Mouse (Mus musculus) gastrocnemius, adult 8-10 months (tissue): ENCODE measurements around the gene Olfr1170. TPM values are rescaled to one million over a fixed set of nuclear protein-coding genes. Genes with fewer than 3 reads are reported as not detected.

Experiments
- DNase-seq, 2 experiments: peaks; one replicate each; pipeline ENCODE4 v3.0.0; 2022; ENCODE audit warnings: low spot score in 2 of 2
- total RNA-seq, 4 experiments: library from RNA; stranded (reverse); gene quantifications; 2 replicates each; pipeline ENCODE4 v1.2.4; 2022

Olfr1170 gene
- not detected for total RNA-seq

DNA sequence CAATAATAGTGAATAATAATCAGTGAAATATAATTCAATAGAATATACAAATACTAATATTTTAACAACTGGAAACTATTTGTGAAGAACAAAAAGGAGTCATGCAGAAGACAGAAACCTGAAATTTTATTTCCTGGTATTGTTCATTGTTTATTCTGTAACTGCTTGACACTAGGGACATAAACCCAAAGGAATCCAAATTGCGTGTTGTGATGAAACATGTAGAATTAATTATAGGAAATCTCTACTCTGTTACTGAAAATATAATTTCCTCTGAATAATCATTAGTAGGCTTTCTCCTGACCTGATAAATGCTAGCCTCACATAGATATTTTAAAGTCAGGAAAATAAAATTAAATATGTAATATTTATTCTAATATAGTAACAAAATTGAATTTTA, at the start of gene Olfr1170:
Gene Olfr1170 (minus strand): TSS at position 101 of the 400 bp plus-strand sequence.
- no peak for DNase-seq

DNA sequence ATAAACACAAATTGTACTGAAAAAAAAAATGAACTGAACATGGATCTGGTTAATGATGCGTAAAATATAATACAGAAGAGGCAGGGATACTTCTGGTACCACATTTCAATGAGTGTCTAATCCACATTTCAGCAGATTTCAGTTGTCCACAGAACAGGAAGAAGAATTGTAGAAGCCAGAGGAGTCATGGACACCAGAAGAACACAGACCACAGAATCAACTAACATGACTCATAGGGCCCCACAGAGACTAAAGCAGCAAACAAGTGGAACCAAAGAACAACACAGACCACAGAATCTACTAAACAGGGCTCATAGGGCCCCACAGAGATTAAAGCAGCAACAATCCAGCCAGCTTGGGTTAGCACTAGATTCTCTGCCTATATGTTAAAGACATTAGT, 7.3 kb downstream of the Olfr1170 start:
- no peak for DNase-seq

DNA sequence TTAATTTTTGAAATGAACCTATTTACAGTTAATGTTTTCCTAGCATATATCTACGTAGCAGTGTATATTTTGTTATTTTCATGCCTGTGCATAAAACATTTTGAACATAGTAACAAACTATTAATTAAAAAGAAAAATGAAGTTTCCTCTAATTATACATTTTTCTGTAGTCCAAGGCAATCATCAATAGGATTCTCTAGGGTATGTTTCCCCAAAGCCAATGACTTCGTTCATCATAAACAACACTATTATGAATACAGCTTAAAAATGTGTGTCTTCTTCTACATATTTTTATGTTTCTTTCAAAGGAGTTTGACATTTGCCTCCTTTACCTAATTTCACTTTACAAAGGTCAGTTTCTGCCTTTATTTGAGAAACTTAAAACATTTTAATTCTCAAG, 46.6 kb downstream of the Olfr1170 start, which contains the start of gene Olfr1168:
Gene Olfr1168 (plus strand): TSS at position 301 of the 400 bp plus-strand sequence.
- DNase-seq = no peak

Other genes with a start within 250 kb of the Olfr1170 start
- not detected for gene Olfr1158, start 238.2 kb downstream of the Olfr1170 start, total RNA-seq
- not detected for gene Olfr1160, start 220.1 kb downstream of the Olfr1170 start, total RNA-seq
- gene Olfr1161, start 205.6 kb downstream of the Olfr1170 start, total RNA-seq = not detected
- gene Olfr73, start 190.6 kb downstream of the Olfr1170 start, total RNA-seq = not detected
- not detected for gene Olfr1162, start 177.2 kb downstream of the Olfr1170 start, total RNA-seq
- not detected for gene Olfr1163, start 156.5 kb downstream of the Olfr1170 start, total RNA-seq
- not detected for gene Olfr1164, start 134.4 kb downstream of the Olfr1170 start, total RNA-seq
- not detected for gene Olfr1166, start 100.1 kb downstream of the Olfr1170 start, total RNA-seq
- gene Olfr1167, start 73.1 kb downstream of the Olfr1170 start, total RNA-seq = not detected
- gene Olfr1168, start 46.5 kb downstream of the Olfr1170 start, total RNA-seq = not detected
- gene Olfr1173, start 51.5 kb upstream of the Olfr1170 start, total RNA-seq = not detected
- gene Olfr1174-ps, start 86.8 kb upstream of the Olfr1170 start, total RNA-seq = not detected
- gene Olfr1175-ps, start 98.9 kb upstream of the Olfr1170 start, total RNA-seq = not detected
- gene Olfr1176, start 108.4 kb upstream of the Olfr1170 start, total RNA-seq = not detected
- gene Olfr1177-ps, start 118.2 kb upstream of the Olfr1170 start, total RNA-seq = not detected
- not detected for gene Olfr1178, start 158.7 kb upstream of the Olfr1170 start, total RNA-seq
- not detected for gene Olfr1179, start 178.1 kb upstream of the Olfr1170 start, total RNA-seq
- gene Olfr1180, start 190.8 kb upstream of the Olfr1170 start, total RNA-seq = not detected
- not detected for gene Olfr1181, start 197.8 kb upstream of the Olfr1170 start, total RNA-seq
- gene Gm13757, start 220.8 kb upstream of the Olfr1170 start, total RNA-seq = not detected
- gene Olfr1183, start 226.5 kb upstream of the Olfr1170 start, total RNA-seq = not detected